Mouse (Mus musculus): ENCODE measurements around the gene Etv6. TPM values are rescaled to one million over a fixed set of nuclear protein-coding genes. Genes with fewer than 3 reads are reported as not detected.

Gene Etv6
- polyA plus RNA-seq, 1 experiment from 2014 or later, result 24.8 TPM

- peaks cover 13% of the 10 kb centered on the region; the same call in 1 of the 2 replicates for H3K36me3 ChIP-seq (ENCODE audit: inconsistent target)
- WGBS (ENCODE audit: missing documents), result 58% methylated on average over 7 of the region's 8 CpGs
Observed at GRCm38 (mm10) chr6:134094620-134095019, 59.1 kb downstream of the Etv6 start.

DNA sequence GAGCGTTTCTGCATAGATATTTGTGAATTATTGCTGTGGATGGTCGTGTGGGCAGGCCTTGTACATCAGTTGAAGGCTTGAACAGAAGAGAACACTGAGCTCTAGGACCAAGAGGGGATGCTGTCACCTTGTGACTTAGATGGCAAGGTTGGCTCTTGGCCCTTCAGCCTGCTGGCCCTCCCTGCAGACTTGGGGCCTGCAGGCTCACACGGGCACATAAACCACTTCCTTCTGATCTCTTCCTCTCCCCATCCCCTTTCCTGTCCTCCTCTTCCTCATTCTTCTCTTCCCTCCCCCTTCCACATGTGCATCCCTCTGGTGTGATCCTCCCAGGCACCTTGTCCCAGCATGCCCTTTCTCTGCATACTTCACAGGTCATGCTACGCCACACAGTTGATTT is 60.1 kb downstream of the Etv6 start:
- Histone ChIP-seq H3K4me3 (ENCODE audit: inconsistent target) (no peak overlapping the region), H3K36me3 (ENCODE audit: inconsistent target) (peaks cover 13% of the 10 kb centered on the region; the same call in 1 of the 2 replicates), H3K79me2 (ENCODE audit: inconsistent target) (peaks cover 100% of the 10 kb centered on the region), H3K27ac (no peak overlapping the region)
- 49% methylated on average over 4 of the region's 4 CpGs for WGBS (ENCODE audit: missing documents)

More at GRCm38 (mm10) chr6:134094620-134095019, 59.1 kb downstream of the Etv6 start:
- no peak overlapping the region for H3K27ac ChIP-seq
- H3K79me2 ChIP-seq (ENCODE audit: inconsistent target), result peaks cover 100% of the 10 kb centered on the region
- no peak overlapping the region for H3K4me3 ChIP-seq (ENCODE audit: inconsistent target)

- H3K36me3 ChIP-seq (ENCODE audit: inconsistent target), result no peaks in the 10 kb centered on the region
- 88% methylated on average over 11 of the region's 11 CpGs for WGBS (ENCODE audit: missing documents)
Observed at GRCm38 (mm10) chr6:134099976-134100743, 64.7 kb downstream of the Etv6 start.

DNA sequence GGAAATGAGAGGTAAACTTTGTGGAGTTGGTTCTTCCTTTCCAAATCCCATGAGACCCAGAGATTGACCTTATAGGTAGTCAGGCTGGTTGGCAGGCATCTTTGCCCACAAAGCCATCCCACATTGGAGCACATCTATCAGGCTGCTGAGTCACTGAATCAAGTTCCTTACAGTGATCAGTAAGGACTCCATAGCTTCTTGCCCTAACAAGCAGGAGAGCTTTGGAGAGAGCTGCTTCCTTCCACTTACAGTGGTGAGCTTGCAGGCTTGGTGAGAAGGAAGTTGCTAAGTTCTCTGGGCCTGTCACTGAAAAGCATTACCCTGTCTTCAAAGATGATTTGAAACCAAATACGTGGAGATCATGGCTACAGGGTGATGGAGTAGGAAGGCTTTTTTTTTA is 66.9 kb downstream of the Etv6 start:
- Histone ChIP-seq H3K27ac (no peak overlapping the region), H3K79me2 (ENCODE audit: inconsistent target) (peaks cover 94% of the 10 kb centered on the region), H3K4me3 (ENCODE audit: inconsistent target) (no peak overlapping the region), H3K36me3 (ENCODE audit: inconsistent target) (no peaks in the 10 kb centered on the region; the same call in 1 of the 2 replicates)
- 17% methylated on average over 1 of the region's 1 CpGs for WGBS (ENCODE audit: missing documents)

More at GRCm38 (mm10) chr6:134099976-134100743, 64.7 kb downstream of the Etv6 start:
- H3K27ac ChIP-seq, result no peak overlapping the region
- H3K79me2 ChIP-seq (ENCODE audit: inconsistent target), result peaks cover 94% of the 10 kb centered on the region
- H3K4me3 ChIP-seq (ENCODE audit: inconsistent target), result no peak overlapping the region

- WGBS (ENCODE audit: missing documents), result 89% methylated on average over 7 of the region's 8 CpGs
- Histone ChIP-seq H3K4me3 (ENCODE audit: inconsistent target) (no peak overlapping the region), H3K36me3 (ENCODE audit: inconsistent target) (no peaks in the 10 kb centered on the region; the same call in 1 of the 2 replicates), H3K27ac (no peak overlapping the region), H3K79me2 (ENCODE audit: inconsistent target) (peaks cover 94% of the 10 kb centered on the region)
Observed at GRCm38 (mm10) chr6:134103519-134103918, 68.0 kb downstream of the Etv6 start.

DNA sequence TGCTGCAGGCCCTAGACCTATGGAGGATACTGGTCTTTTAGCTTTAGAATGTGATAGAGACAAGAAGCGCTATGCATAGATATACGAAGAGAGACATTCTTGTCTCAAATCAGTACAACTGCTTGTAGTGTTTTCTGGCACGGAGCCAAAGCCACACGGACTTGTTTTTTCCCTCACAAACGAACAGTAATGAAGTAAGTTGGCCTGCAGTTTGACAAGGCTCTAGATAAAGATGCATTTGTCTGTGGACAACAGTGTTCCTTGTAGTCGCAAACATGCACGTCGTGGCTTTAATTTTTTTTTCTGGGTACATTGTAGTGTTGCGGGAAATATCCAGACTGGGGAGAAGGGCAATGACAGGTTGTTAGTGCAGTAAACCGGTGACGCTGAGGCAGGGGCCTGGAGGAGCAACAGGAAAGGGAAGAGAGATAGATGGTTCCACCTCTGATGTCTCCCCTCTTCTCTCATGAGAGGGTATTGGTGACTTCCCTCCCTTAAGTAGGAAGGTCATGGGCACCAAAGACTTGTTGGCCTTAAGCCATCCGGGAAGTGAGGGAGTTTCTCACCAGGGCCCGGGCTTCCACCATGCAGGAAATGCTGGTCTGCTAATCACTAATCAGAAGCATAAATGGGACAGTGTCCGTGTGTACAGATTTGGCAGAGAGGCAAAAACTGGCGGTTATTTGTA is 70.2 kb downstream of the Etv6 start:
- H3K36me3 ChIP-seq (ENCODE audit: inconsistent target), result no peaks in the 10 kb centered on the region; the same call in 1 of the 2 replicates
- H3K4me3 ChIP-seq (ENCODE audit: inconsistent target), result no peak overlapping the region

GRCm38 (mm10) chr6:134107696-134108095 is 72.2 kb downstream of the Etv6 start:
- 95% methylated on average over 7 of the region's 7 CpGs for WGBS (ENCODE audit: missing documents)
- Histone ChIP-seq H3K4me3 (ENCODE audit: inconsistent target) (no peak overlapping the region), H3K79me2 (ENCODE audit: inconsistent target) (peaks cover 100% of the 10 kb centered on the region), H3K36me3 (ENCODE audit: inconsistent target) (no peaks in the 10 kb centered on the region; the same call in 1 of the 2 replicates), H3K27ac (no peak overlapping the region)

More for the DNA sequence above, 70.2 kb downstream of the Etv6 start:
- Histone ChIP-seq H3K27ac (no peak overlapping the region), H3K79me2 (ENCODE audit: inconsistent target) (peaks cover 94% of the 10 kb centered on the region)
- WGBS (ENCODE audit: missing documents), result 55% methylated on average over 13 of the region's 15 CpGs

DNA sequence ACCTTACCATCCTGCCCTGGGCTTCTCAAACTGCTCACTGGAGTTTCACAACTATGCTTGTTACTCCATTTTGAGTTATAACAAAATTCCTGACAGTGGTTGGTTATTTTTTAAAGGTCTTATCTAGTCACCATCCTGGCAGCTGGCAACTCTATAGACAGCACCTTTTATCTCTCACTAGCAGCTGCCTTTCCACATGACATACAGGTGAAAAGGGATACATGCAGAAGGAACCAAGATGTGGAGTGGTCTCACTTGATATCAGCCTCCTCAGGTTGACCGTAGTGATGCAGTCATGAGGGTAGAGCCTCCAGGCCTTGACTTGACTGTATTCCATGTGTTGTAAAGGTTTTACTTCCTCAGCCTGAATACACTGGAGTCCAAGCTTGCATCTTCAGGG is 74.2 kb downstream of the Etv6 start:
- Histone ChIP-seq H3K27ac (no peak overlapping the region), H3K4me3 (ENCODE audit: inconsistent target) (no peak overlapping the region), H3K36me3 (ENCODE audit: inconsistent target) (no peaks in the 10 kb centered on the region; the same call in 1 of the 2 replicates), H3K79me2 (ENCODE audit: inconsistent target) (peaks cover 100% of the 10 kb centered on the region)
- WGBS (ENCODE audit: missing documents), result 100% methylated on average over 1 of the region's 1 CpGs

- WGBS (ENCODE audit: missing documents), result 82% methylated on average over 5 of the region's 5 CpGs
- H3K36me3 ChIP-seq (ENCODE audit: inconsistent target), result no peaks in the 10 kb centered on the region; the same call in 1 of the 2 replicates
- H3K27ac ChIP-seq, result no peak overlapping the region
- H3K4me3 ChIP-seq (ENCODE audit: inconsistent target), result no peak overlapping the region
- H3K79me2 ChIP-seq (ENCODE audit: inconsistent target), result peaks cover 96% of the 10 kb centered on the region
Observed at GRCm38 (mm10) chr6:134110206-134110605, 74.7 kb downstream of the Etv6 start.

DNA sequence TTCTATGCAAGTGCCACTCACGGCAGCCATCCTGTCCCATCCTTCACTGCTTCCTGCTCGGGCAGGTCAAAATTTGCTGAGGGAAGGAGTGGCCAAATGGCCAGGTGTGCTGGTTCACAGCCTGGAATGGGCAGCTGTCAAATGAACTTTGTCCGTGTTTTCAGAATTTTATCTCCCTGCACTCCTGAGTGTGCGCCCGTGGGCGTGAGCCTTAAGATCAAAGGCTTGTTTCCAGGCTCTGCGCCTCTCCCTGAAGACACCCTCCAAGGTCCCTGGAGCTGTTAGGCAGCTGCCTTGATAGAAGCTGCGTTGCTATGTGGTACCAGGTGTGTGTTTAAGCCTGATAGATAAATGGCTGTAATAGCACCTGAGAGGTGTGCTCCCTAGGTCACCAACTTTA is 76.1 kb downstream of the Etv6 start:
- H3K4me3 ChIP-seq (ENCODE audit: inconsistent target), result no peak overlapping the region
- H3K36me3 ChIP-seq (ENCODE audit: inconsistent target), result no peaks in the 10 kb centered on the region; the same call in 1 of the 2 replicates
- WGBS (ENCODE audit: missing documents), result 91% methylated on average over 8 of the region's 8 CpGs
- H3K27ac ChIP-seq, result no peak overlapping the region
- peaks cover 87% of the 10 kb centered on the region for H3K79me2 ChIP-seq (ENCODE audit: inconsistent target)

DNA sequence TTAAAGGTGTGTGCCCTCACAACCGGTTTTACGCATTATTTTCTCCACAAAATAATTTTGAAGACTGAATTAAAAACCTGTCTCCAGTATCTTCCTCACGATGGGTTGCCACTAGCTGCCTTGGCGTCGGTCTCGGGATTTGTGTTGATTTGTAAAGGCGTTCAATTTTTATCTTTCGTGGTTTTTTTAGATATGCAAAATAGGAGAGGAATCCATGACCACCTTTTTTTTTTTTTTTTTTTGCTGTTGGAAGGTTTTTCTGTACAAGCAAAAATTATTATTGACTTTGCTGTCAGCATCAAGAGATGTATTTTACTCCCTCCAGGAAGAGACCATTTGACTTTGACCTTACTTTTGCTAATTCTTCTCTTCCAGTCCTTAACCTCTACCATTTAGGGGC is 77.3 kb downstream of the Etv6 start:
- Histone ChIP-seq H3K27ac (no peak overlapping the region), H3K4me3 (ENCODE audit: inconsistent target) (no peak overlapping the region), H3K79me2 (ENCODE audit: inconsistent target) (peaks cover 87% of the 10 kb centered on the region), H3K36me3 (ENCODE audit: inconsistent target) (no peaks in the 10 kb centered on the region)
- 94% methylated on average over 8 of the region's 8 CpGs for WGBS (ENCODE audit: missing documents)

DNA sequence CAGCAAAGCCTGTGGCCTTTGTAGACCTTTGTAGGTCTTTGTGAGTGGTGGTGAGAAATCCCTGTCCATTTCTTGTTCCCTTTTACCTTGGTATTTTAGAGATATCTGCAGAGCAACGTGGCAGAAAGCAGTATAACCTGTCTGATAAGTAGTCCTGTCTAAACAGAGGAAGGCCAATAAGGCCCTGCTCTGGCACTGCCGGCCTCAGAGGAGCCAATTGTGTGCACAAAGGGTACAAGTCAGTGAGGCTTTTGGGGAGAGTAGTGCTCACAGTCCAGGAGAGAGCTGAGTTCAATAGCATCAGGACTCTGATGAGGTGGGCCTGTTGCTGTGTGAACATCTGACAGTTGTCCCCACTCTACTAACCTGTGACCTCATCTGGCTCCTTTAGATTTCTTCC is 77.7 kb downstream of the Etv6 start:
- Histone ChIP-seq H3K36me3 (ENCODE audit: inconsistent target) (no peaks in the 10 kb centered on the region), H3K4me3 (ENCODE audit: inconsistent target) (no peak overlapping the region), H3K27ac (no peak overlapping the region), H3K79me2 (ENCODE audit: inconsistent target) (peaks cover 87% of the 10 kb centered on the region)
- 61% methylated on average over 2 of the region's 2 CpGs for WGBS (ENCODE audit: missing documents)

DNA sequence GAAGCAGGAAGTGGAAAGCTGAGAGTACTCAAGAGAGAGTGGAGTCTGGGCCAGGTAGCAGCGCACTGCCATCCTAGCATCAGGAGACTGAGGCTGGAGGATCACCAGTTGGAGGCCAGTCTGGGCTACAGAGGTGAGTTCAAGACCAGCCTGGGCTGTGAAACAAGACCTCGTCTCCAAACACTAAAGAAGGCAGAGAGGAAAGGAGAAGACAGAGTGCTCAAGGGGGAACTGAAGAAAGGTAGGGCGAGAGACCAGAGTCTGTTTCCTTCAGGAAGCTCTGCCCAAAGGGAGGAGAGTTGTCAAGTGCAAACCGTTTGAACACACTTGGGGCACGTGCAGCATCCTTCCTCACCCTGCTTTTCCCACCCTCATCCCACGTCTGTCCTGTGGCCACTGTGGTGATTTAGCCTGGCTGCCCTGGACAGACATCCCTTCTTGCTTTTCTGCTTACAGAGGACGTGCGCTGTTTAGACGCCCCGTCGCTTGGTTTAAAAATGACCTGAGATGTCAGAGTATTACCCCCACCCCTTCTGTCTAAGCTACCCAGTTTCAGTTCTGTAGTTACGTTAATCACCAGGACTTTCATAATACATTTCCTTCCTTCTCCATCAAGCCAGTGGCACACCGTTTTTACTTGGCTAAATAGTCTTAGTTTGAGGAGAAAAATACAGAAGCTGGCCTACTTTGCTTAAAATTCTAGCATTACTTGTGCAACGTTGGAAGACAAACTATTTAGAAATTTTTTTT is 79.9 kb downstream of the Etv6 start:
- WGBS (ENCODE audit: missing documents), result 8% methylated on average over 13 of the region's 14 CpGs
- no peaks in the 10 kb centered on the region for H3K36me3 ChIP-seq (ENCODE audit: inconsistent target)
- H3K27ac ChIP-seq, result peak overlapping the region; percentile 71
- peaks cover 85% of the 10 kb centered on the region for H3K79me2 ChIP-seq (ENCODE audit: inconsistent target)
- no peak overlapping the region for H3K4me3 ChIP-seq (ENCODE audit: inconsistent target)

DNA sequence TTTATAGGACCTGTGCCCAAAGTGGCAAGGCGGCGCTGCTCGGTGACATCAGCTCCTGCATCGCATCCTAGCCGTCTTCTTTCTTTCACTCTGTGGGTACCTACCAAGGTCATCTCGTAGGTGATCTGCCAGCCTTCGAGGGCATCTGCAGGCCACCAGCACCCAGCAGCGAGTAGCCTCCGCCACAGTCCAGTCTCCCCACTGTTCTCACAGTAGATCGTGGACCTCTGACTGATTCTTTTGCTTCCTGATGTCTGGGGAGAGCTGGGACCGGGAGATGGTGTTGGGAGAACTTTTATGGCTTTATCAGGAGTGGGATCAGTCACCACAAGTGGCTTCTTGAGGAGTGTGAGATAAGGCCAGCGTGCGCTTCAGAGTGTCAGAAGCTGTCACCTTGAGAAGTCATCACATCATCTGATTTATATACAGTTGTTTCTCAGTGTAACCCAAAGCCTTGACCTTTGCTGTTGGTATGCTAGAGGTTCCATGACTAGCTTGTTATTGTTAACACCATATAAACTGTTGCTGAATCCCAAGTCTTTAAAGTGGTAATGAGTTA is 82.0 kb downstream of the Etv6 start:
- no peak overlapping the region for H3K4me3 ChIP-seq (ENCODE audit: inconsistent target)
- 92% methylated on average over 13 of the region's 13 CpGs for WGBS (ENCODE audit: missing documents)
- no peak overlapping the region for H3K27ac ChIP-seq
- peaks cover 81% of the 10 kb centered on the region for H3K79me2 ChIP-seq (ENCODE audit: inconsistent target)
- H3K36me3 ChIP-seq (ENCODE audit: inconsistent target), result no peaks in the 10 kb centered on the region
